Mouse (Mus musculus): ENCODE measurements around the gene Cdk11b.
A peak's percentile ranks its signal among the peaks of the same experiment; 100 is the strongest.
"Not testable (repeated sequence)": the region's sequence is repeated elsewhere in the genome, so short reads cannot be mapped to it uniquely, and the experiment has no call there.

Gene Cdk11b

GRCm38 (mm10) chr4:155666903-155667302 lies 42.2 kb downstream of the Cdk11b start:
- no peak for DNase-seq (ENCODE audit: low spot score in 2 of 2)

- DNase-seq (ENCODE audit: low spot score in 2 of 2), result peak; percentile 93 to 96
Observed at GRCm38 (mm10) chr4:155668689-155669597, 44.3 kb downstream of the Cdk11b start, which contains the start of gene Mib2. Gene Mib2 (minus strand): TSS chr4:155669198.

- no peak for DNase-seq (ENCODE audit: low spot score in 2 of 2)
Observed at GRCm38 (mm10) chr4:155669598-155670075, 45.0 kb downstream of the Cdk11b start.

GRCm38 (mm10) chr4:155670236-155670635 lies 45.6 kb downstream of the Cdk11b start:
- not testable (repeated sequence) for DNase-seq (ENCODE audit: low spot score in 2 of 2)

DNA sequence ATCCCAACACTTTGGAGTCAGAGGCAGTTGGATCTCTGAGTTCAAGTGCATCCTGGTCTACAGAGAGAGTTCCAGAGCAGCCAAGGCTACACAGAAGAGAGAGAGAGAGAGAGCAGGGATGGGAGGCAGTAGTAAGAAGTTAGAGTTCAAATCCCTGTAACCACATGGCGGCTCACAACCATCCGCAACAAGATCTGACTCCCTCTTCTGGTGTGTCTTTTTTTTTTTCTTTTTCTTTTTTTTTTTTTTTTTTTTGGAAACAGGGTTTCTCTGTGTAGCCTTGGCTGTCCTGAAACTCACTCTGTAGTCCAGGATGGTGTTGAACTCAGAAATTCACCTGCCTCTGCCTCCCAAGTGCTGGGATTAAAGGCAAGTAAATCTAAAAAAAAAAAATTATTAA lies 47.4 kb downstream of the Cdk11b start:
- DNase-seq (ENCODE audit: low spot score in 2 of 2), result no peak

DNA sequence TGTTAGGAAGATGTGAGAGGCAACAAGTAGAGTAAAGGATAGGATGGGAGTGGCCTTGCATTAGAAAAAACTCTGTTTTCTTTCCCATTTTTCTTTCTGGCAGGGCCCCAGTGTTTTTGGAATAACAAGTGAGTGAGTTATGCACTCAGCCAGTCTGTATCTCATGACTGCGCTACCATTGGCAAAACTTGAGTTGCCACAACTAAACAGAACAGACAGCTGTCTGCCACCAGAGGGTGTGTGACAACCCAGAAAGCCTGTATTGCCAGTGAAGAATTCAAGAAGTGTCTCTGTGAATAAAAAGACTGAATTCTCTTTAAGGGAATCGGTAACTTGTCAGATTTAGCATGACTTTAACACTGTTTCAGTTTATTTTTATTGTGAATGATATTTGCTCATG lies 51.3 kb downstream of the Cdk11b start:
- no peak for DNase-seq (ENCODE audit: low spot score in 2 of 2)

GRCm38 (mm10) chr4:155683670-155684277 lies 59.1 kb downstream of the Cdk11b start:
- DNase-seq (ENCODE audit: low spot score in 2 of 2), result not testable (repeated sequence)

- not testable (repeated sequence) for DNase-seq (ENCODE audit: low spot score in 2 of 2)
Observed at GRCm38 (mm10) chr4:155687764-155688163, 63.1 kb downstream of the Cdk11b start.

- no peak for DNase-seq (ENCODE audit: low spot score in 2 of 2)
Observed at GRCm38 (mm10) chr4:155690571-155691375, 66.1 kb downstream of the Cdk11b start.

DNA sequence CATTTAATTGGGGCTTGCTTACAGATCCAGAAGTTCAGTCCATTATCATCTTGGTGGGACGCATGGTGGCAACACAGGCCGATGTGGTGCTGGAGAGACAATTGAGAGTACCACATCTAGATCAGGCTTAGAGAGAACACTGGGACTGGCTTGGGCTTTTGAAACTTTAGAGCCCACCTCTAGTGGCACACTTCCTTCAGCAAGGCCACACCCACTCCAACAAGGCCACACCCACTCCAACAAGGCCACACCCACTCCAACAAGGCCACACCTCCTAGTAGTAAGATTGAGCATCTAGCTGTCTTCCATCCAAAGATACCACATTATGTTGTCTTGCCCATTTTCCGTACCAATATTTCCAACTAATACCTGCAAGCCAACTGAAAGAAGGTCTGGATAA lies 67.8 kb downstream of the Cdk11b start:
- no peak for DNase-seq (ENCODE audit: low spot score in 2 of 2)

- DNase-seq (ENCODE audit: low spot score in 2 of 2), result peak; percentile 60 to 70
Observed at GRCm38 (mm10) chr4:155694111-155694481, 69.4 kb downstream of the Cdk11b start, which contains the start of gene Fndc10. Gene Fndc10 (plus strand): TSS chr4:155694342.

GRCm38 (mm10) chr4:155694482-155695401 lies 70.1 kb downstream of the Cdk11b start:
- DNase-seq (ENCODE audit: low spot score in 2 of 2), result peak in 1 of 2 experiments; percentile 67

DNA sequence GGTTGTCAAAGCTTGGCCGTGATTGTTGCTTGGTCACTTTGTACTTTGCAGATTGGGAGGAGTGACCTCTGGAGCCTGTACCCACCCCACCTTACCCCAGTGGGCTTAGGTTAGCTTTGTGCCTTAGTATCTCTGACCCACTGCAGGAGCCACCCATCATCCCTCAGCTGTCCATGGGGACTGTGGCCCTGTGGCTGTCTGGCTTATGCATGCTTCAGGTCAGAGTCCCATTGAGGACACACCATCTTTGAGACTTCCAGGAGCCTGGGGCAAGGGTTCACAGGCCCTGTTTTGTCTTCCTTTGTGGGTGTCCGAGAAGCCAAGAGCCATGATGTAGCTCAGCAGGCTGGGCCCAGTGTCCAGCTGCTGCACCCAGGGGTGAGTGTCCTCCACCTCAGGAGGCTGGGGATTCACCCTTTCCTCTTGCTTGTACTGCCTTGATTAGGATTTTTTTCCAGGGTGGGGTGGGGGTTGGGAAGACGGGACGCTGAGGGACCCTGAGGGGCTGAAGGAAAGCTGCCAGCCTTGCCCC lies 70.9 kb downstream of the Cdk11b start:
- no peak for DNase-seq (ENCODE audit: low spot score in 2 of 2)

GRCm38 (mm10) chr4:155696261-155697255 lies 71.9 kb downstream of the Cdk11b start:
- DNase-seq (ENCODE audit: low spot score in 2 of 2), result no peak
